Mouse (Mus musculus) inflammation-experienced regulatory T-cells, adult 6 months (primary cell): Measurements from ENCODE around the gene Cd276. TPM values are rescaled to one million over a fixed set of nuclear protein-coding genes. Genes with fewer than 3 reads are reported as not detected.
"Not testable (repeated sequence)": the region's sequence is repeated elsewhere in the genome, so short reads cannot be mapped to it uniquely, and the experiment has no call there.

Experiments used
- ATAC-seq: one replicate; pipeline ENCODE4 v1.8.0; 2017
- polyA plus RNA-seq, 3 experiments: library from polyadenylated mRNA; unstranded; fragments of 100-300 nt; shearing (Covaris generic); gene quantifications; one replicate each; pipeline ENCODE4 v1.2.1; 2017

Gene Cd276
- polyA plus RNA-seq: not detected

- no peak for ATAC-seq
Observed at GRCm38 (mm10) chr9:58554908-58555684, at the start of gene Cd276. Gene Cd276, minus strand, starts transcription at chr9:58555437.

- ATAC-seq: no peak
Observed at GRCm38 (mm10) chr9:58595313-58595712, 40.1 kb upstream of the Cd276 start.

- ATAC-seq: no peak
Observed at GRCm38 (mm10) chr9:58588657-58589056, 33.4 kb upstream of the Cd276 start.

GRCm38 (mm10) chr9:58584323-58584722 is 29.1 kb upstream of the Cd276 start:
- ATAC-seq: no peak

GRCm38 (mm10) chr9:58583267-58583641 is 28.0 kb upstream of the Cd276 start:
- no peak for ATAC-seq

- peak; percentile 11 for ATAC-seq
Observed at GRCm38 (mm10) chr9:58582581-58583266, 27.5 kb upstream of the Cd276 start.

GRCm38 (mm10) chr9:58581958-58582540 is 26.8 kb upstream of the Cd276 start, which contains the start of gene Nptn:
Gene Nptn, plus strand, starts transcription at chr9:58582240.
- ATAC-seq: peak; percentile 75

- no peak for ATAC-seq
Observed at GRCm38 (mm10) chr9:58581283-58581930, 26.2 kb upstream of the Cd276 start.

- peak; percentile 25 for ATAC-seq
Observed at GRCm38 (mm10) chr9:58580453-58581195, 25.4 kb upstream of the Cd276 start.

GRCm38 (mm10) chr9:58578669-58579068 is 23.4 kb upstream of the Cd276 start:
- no peak for ATAC-seq

- no peak for ATAC-seq
Observed at GRCm38 (mm10) chr9:58571001-58571400, 15.8 kb upstream of the Cd276 start.

- ATAC-seq: no peak
Observed at GRCm38 (mm10) chr9:58567682-58568081, 12.4 kb upstream of the Cd276 start.

GRCm38 (mm10) chr9:58565945-58566344 is 10.7 kb upstream of the Cd276 start:
- ATAC-seq: not testable (repeated sequence)

- no peak for ATAC-seq
Observed at GRCm38 (mm10) chr9:58560211-58560610, 5.0 kb upstream of the Cd276 start.

- no peak for ATAC-seq
Observed at GRCm38 (mm10) chr9:58557457-58558455, 2.5 kb upstream of the Cd276 start.

GRCm38 (mm10) chr9:58556627-58557026 is 1.4 kb upstream of the Cd276 start:
- no peak for ATAC-seq

GRCm38 (mm10) chr9:58555685-58556414 is 613 bp upstream of the Cd276 start:
- ATAC-seq: no peak

GRCm38 (mm10) chr9:58554056-58554907 is 955 bp downstream of the Cd276 start:
- no peak for ATAC-seq

- ATAC-seq: no peak
Observed at GRCm38 (mm10) chr9:58552083-58552482, 3.2 kb downstream of the Cd276 start.
